Comparison of ENCODE assay signal across 23 mouse cellular contexts in genomic region chr13:109544646-109545045, GRCm38 (mm10).
DNase-seq lines count a peak whose midpoint lies in the region; ATAC-seq and TF ChIP-seq lines count a peak whose summit lies in the region.
"Had no signal": no experiment of that assay in that cellular context is flagged by ENCODE, and none has a peak within 500 bp of the region (broad histone marks: within the 10 kb centered on the region; RNA-seq: fewer than 3 reads in every experiment).

No protein-coding gene starts in this region.

- no peaks in the 10 kb centered on the region for H3K27me3 ChIP-seq in hindbrain, postnatal 0 days (ENCODE audit: insufficient read depth, low read length)
- no peaks in the 10 kb centered on the region for H3K27me3 ChIP-seq in hindbrain, embryonic 11.5 days (ENCODE audit: control insufficient read depth, insufficient read depth, low read length)
- no peaks in the 10 kb centered on the region for H3K27me3 ChIP-seq in embryonic facial prominence, embryonic 10.5 days (replicated peaks; ENCODE audit: low read depth, poor library complexity, severe bottlenecking)
- H3K27me3 ChIP-seq: limb, embryonic 13.5 days; liver, embryonic 12.5 days had no signal

- H3K9ac ChIP-seq in hindbrain, postnatal 0 days (replicated peaks; ENCODE audit: low read length) = no peak overlapping the region
- H3K9ac ChIP-seq in hindbrain, embryonic 11.5 days (ENCODE audit: low read depth, low read length) = no peak overlapping the region
- H3K9ac ChIP-seq: forebrain, postnatal 0 days; limb, embryonic 13.5 days; liver, embryonic 12.5 days had no signal

- peak; percentile 63; the same call in 1 of the 2 replicates for ATAC-seq in hindbrain, postnatal 0 days
- ATAC-seq in hindbrain, embryonic 11.5 days (ENCODE audit: low FRiP score) = no peak
- ATAC-seq: forebrain, postnatal 0 days; inflammation-experienced regulatory T-cells, adult 6 months; liver, embryonic 12.5 days had no signal

- H3K4me1 ChIP-seq in hindbrain, postnatal 0 days (ENCODE audit: insufficient read depth, low read length) = no peaks in the 10 kb centered on the region
- no peaks in the 10 kb centered on the region for H3K4me1 ChIP-seq in hindbrain, embryonic 11.5 days (replicated peaks; ENCODE audit: control insufficient read depth, insufficient read depth, low read length)
- no peaks in the 10 kb centered on the region for H3K4me1 ChIP-seq in embryonic facial prominence, embryonic 10.5 days
- H3K4me1 ChIP-seq: hindbrain, embryonic 10.5 days; liver, embryonic 12.5 days; midbrain, embryonic 10.5 days had no signal

- no peaks in the 10 kb centered on the region for H3K9me3 ChIP-seq in hindbrain, postnatal 0 days (ENCODE audit: low read length)
- no peaks in the 10 kb centered on the region for H3K9me3 ChIP-seq in hindbrain, embryonic 11.5 days (ENCODE audit: control insufficient read depth, low read length)
- H3K9me3 ChIP-seq in embryonic facial prominence, embryonic 10.5 days = no peaks in the 10 kb centered on the region
- H3K9me3 ChIP-seq: hindbrain, embryonic 10.5 days; limb, embryonic 13.5 days; liver, embryonic 12.5 days; midbrain, embryonic 10.5 days had no signal

- H3K4me3 ChIP-seq in hindbrain, postnatal 0 days (ENCODE audit: low read length) = no peak overlapping the region
- H3K4me3 ChIP-seq in hindbrain, embryonic 11.5 days (ENCODE audit: low read depth, low read length) = no peak overlapping the region
- no peak overlapping the region for H3K4me3 ChIP-seq in embryonic facial prominence, embryonic 10.5 days
- H3K4me3 ChIP-seq: hindbrain, embryonic 10.5 days; limb, embryonic 13.5 days; liver, embryonic 12.5 days; midbrain, embryonic 10.5 days had no signal

- H3K4me2 ChIP-seq in hindbrain, postnatal 0 days (ENCODE audit: low read depth, low read length) = no peak overlapping the region
- H3K4me2 ChIP-seq in hindbrain, embryonic 11.5 days (replicated peaks; ENCODE audit: low read depth, low read length) = no peak overlapping the region
- H3K4me2 ChIP-seq: heart, embryonic 11.5 days; limb, embryonic 13.5 days; liver, embryonic 12.5 days had no signal

- TF ChIP-seq CTCF in hindbrain, postnatal 0 days (IDR thresholded peaks at IDR 0.05; ENCODE audit: low read depth) = no peak

- no peak overlapping the region for H3K27ac ChIP-seq in hindbrain, postnatal 0 days
- H3K27ac ChIP-seq in hindbrain, embryonic 11.5 days (ENCODE audit: low read depth, low read length) = no peak overlapping the region
- H3K27ac ChIP-seq in embryonic facial prominence, embryonic 10.5 days (replicated peaks) = no peak overlapping the region
- H3K27ac ChIP-seq: hindbrain, embryonic 10.5 days; limb, embryonic 13.5 days; liver, embryonic 12.5 days; midbrain, embryonic 10.5 days had no signal

- DNase-seq in adrenal gland, adult 2 months = peak; percentile 5
- DNase-seq in adrenal gland, postnatal 10 days = no peak
- peak; percentile 59 for DNase-seq in hindbrain, postnatal 0 days (ENCODE audit: low spot score)
- no peak for DNase-seq in hindbrain, embryonic 11.5 days (ENCODE audit: low spot score)
- peak; percentile 46 for DNase-seq in retina, postnatal 1 day
- no peak for DNase-seq in retina, embryonic 14.5 days (ENCODE audit: low spot score)
- DNase-seq in embryonic facial prominence, embryonic 10.5 days (ENCODE audit: low spot score) = no peak
- DNase-seq: adrenal gland, postnatal 14 days; cerebellum, adult 9-11 months; forebrain, postnatal 0 days; gastrocnemius, postnatal 10 days; heart, adult 11 months; kidney, adult 18-20 months; lung, adult 18-20 months; lung, postnatal 10 days; right cerebral cortex, postnatal 4 days; thymus, postnatal 14 days had no signal

- H3K36me3 ChIP-seq in hindbrain, postnatal 0 days (ENCODE audit: insufficient read depth, low read length) = no peaks in the 10 kb centered on the region
- no peaks in the 10 kb centered on the region for H3K36me3 ChIP-seq in hindbrain, embryonic 11.5 days (ENCODE audit: control insufficient read depth, insufficient read depth, low read length)
- no peaks in the 10 kb centered on the region for H3K36me3 ChIP-seq in embryonic facial prominence, embryonic 10.5 days (replicated peaks)
- H3K36me3 ChIP-seq: hindbrain, embryonic 10.5 days; limb, embryonic 13.5 days; liver, embryonic 12.5 days; midbrain, embryonic 10.5 days had no signal

- 48% methylated on average over 4 of the region's 4 CpGs for WGBS in hindbrain, postnatal 0 days
- WGBS in hindbrain, embryonic 11.5 days = 85% methylated on average over 4 of the region's 4 CpGs
- WGBS in embryonic facial prominence, embryonic 10.5 days = 81% methylated on average over 4 of the region's 4 CpGs

Comparison
In these comparisons a context has a peak if more than half of its experiments do, and no peak if none do; other contexts are left out.
1. DNase-seq: peak in adrenal gland, adult 2 months (single experiment), hindbrain, postnatal 0 days (single experiment) and retina, postnatal 1 day (single experiment); none in adrenal gland, postnatal 10 days (single experiment), hindbrain, embryonic 11.5 days (single experiment), retina, embryonic 14.5 days (single experiment) and embryonic facial prominence, embryonic 10.5 days (single experiment).